Mouse (Mus musculus): ENCODE results near the gene Gm20388.
"Not testable (repeated sequence)": the region's sequence is repeated elsewhere in the genome, so short reads cannot be mapped to it uniquely, and the experiment has no call there.

The Gm20388 gene

DNA sequence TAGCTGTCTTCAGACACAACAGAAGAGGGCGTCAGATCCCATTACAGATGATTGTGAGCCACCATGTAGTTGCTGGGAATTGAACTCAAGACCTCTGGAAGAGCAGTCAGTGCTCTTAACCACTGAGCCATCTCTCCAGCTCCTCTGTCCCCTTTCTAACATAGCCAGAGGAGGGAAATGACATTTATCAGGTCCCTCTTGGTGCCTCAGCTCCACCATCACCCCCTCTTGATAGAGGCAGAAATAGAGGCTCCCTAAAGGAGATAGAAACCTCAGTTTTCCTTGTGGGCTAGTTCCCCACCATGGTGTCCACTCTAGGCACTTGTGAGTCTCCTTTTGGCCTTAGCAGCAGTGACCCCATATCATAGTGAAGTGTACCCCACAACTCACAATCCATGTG, 457.6 kb downstream of the Gm20388 start:
- DNase-seq (ENCODE audit: low read depth, low spot score) = not testable (repeated sequence)

DNA sequence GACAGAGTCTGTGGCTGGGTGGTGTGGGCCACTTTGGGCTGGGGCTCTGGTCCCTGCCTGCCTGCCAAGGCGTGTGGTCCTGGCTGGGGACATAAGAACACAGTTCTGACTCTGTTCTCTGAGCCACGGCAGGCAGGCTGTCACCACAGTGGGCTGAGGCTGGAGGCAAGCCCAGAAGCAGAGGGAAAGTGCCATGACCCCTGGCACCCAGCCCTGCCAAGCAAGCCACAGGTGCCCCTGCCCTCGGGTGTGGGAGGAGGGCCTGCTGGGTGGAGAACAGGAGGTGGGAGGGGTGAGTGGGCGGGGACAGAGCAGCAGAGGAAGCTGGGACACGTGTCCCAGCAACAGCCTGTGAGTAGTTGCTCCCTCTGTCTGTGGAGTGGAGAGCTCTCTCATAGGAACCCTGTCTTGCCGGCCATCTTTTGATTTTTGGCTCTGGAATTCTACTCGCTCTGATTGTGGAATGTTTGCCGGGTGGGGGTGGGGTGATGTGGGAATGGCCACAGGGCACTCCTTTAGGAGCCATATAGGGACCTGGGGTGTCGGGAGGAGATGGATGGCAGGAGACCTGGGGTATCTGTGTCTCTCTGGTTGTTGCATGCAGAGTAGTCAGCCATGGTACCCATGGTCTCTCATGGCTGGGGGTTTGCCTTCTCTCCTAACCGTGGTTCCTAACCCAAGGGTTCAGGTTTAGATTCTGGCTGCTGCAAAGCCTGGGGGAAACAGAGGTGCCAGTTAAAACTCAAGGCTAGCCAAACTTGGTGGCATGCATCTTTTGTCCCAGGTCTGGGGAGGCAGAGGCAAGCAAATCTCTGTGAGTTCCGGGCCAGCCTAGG, 458.4 kb downstream of the Gm20388 start:
- DNase-seq (ENCODE audit: low read depth, low spot score) = peak; percentile 83

DNA sequence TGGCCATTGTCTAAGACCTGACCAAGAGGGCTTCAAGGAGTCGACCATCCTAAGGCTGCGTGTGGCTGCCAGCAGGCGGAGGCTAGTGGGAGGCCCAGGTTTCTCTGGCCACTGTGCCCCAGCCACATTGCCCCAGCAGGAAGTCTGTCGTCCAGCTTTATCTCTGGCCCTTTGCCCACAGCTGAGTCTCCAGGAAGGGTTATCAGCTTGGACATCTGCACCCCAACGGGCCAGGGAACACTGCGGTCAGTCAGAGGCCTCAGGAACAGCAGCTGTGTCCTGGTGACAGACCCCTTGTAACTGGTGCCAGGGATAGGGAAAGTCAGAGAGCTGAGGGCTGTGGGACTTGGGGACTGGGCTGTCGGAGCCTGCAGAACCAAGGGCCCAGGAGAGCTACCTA, 459.3 kb downstream of the Gm20388 start:
- peak; percentile 61 for DNase-seq (ENCODE audit: low read depth, low spot score)

DNA sequence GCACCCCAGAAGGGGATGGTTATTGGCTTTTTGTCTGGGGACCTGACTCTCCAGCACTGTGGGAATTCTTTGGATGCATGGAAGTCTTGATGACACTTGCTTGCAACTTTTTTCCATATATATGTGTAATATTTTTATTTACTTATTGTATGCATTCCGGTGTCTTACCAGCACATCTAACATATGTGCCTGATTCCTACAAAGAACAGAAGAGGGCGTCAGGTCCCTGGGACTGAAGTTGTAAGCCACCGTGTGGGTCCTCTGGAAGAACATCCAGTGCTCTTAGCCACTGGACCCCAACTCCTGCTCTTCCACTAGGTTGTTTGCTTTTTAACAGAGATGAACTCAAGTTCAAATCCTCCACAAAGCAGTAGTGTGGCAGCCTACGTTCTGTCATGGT, 459.8 kb downstream of the Gm20388 start:
- DNase-seq (ENCODE audit: low read depth, low spot score) = peak; percentile 51

DNA sequence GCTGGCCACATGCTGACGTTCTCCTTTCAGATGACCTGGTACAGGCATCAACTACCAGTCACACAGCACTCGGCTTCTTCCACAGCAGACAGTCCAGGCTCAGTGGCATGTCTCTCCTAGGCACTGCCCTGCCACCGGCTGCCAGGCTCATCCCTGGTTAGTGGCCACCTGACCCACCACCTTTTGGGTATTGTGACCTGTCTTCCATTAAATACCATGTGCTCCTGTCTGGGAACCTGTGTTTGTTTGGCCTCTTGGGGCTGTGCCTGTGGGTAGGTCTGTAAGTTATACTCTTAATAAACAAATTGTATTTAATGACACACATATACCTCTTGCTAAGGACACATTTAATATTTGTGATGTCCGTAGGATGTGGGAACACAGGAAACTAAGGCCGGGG, 460.5 kb downstream of the Gm20388 start:
- no peak for DNase-seq (ENCODE audit: low read depth, low spot score)

DNA sequence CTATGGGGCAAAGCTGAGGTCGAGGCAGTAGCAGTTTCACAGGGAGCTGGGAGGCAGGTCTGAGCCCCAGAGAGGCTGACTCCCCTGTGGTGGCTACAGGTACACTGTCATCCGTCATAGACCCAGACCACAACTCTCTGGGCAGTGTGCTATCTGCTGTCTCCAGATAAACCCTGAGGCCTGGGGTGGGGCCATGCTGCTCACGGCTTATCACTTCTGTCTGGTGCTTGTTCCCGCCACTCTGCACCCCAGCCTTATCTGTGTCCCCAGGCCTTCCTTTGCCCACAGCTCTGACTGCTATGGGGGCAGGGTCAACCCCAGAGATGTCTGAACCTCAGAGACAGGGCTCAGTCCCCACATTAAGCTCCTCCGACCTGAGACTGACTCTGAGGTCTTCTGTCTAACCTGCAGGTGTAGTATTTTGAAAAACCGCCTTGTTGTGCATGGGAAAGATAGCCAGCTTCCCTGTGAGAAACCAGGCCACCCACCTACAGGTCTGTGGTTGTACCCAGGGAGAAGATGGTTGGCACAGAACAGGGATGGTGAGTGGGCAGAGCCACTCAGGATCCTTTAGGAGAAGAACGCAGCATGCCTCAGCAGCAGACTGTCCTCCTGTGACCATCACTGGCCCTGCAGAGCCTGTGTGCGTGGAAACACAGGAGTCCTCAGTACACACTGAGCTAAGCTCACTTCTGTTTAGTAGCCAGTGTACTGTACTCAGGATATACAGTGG, 461.2 kb downstream of the Gm20388 start:
- peak; percentile 86 for DNase-seq (ENCODE audit: low read depth, low spot score)

DNA sequence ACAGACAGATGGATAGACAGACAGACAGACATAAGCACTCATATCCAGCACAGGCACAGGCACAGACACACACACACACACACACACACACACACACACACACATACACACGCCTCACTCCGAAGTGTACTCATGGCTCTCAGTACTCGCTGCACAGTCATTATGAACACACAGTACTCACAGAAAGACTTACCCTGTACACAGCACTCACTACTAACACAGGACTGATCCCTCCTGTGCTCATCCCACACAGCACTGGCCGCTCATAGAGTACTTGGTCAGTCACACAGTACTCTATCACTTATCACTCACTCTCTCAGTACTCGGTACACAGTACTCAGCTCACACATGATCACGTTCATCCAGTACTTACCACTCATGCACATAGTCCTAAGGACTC, 462.0 kb downstream of the Gm20388 start:
- peak; percentile 51 for DNase-seq (ENCODE audit: low read depth, low spot score)

DNA sequence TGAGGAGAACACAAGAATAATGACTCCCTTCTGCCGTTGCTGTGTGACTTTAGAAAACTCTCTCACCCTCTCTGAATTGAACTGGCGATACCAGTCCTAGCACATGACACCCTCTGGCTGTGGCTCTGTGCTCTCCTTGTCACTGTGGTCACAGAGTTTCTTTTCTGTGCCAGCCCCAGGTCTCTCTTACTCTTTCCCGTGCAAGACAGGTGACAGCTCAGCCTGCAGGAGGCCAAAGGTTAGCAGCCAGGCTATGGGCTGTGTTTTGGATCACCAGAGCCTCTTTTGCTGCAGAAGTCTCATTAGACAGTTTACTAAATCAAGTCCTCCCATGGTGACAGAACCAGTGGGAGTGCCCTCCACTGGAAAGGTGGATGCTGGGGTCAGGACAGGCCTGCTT, 463.0 kb downstream of the Gm20388 start:
- DNase-seq (ENCODE audit: low read depth, low spot score) = no peak

DNA sequence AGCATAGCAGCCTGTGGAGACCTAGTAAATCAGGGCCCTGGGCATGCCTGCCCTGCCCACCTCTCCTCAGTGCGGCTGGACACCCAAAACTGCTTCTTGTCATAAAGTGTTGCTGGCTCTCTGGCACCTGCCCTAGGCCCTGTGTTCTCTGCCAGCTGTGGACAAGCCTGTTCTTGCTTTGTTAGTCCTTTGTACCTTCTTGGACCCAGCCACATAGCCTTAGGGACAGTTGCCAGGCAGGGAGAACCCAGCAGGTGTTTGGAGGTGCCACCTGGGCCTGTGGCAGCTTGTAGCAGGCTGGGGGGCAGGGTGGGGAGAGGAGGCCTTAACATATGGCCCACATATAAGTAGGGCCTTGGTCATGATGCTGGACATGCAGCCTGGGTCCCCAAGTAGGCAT, 463.4 kb downstream of the Gm20388 start:
- DNase-seq (ENCODE audit: low read depth, low spot score) = no peak

DNA sequence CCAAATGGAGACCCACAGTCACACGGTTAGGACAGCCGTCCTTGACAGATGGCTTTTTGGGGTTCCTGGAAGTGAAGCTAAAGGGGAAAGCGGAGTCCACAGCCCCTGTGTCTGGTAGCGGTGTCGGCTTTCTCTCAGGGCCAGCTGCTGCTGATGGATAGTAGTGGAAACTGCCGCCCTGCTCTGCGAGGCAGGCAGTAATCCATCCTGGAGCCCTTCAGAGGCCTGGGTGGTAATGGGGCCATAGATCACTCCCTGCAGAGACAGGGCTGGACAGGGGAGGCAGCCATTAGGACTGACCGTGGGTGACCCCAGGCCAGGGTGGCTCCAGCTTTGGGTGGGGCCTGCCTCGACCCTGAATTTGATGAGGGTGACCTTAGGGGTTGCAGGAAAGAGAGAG, 463.9 kb downstream of the Gm20388 start:
- no peak for DNase-seq (ENCODE audit: low read depth, low spot score)

DNA sequence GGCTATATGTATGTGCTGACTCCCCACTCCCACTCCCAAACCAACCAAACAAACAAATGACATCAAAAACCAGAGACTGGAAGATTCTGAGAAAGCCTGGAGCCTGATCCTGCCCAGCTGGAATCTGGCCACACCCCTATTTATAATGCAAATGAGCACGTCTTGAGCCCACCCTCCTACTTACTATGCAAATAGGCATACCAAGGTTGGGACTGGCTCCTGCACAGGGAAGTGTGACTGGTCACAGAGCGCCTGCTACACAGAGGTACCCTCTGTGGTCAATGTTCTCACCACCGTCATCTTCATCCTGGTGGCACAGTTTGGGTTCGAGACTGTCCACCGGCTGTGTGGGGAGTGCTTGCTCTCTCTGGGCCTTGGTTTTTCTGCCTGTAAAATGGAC, 464.5 kb downstream of the Gm20388 start:
- no peak for DNase-seq (ENCODE audit: low read depth, low spot score)

DNA sequence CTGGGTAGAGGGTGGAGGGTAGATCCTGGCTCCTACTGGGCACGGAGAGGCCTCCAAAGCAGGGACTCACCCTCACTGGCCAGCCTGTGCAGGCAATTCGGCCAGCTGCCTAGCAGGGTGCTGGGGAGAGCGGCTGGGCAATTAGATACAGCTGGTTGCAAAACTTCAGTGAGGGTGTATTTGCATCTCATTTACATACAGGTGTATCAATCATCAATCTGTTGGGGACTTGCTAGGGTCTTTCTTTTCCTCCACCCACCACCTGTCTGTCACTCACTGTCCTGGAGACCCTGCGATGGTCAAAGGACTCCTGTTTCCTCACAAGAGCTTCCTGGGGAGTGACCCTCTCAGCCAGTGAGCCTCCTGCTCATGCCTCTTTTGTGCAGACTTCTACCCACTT, 465.6 kb downstream of the Gm20388 start:
- DNase-seq (ENCODE audit: low read depth, low spot score) = no peak

DNA sequence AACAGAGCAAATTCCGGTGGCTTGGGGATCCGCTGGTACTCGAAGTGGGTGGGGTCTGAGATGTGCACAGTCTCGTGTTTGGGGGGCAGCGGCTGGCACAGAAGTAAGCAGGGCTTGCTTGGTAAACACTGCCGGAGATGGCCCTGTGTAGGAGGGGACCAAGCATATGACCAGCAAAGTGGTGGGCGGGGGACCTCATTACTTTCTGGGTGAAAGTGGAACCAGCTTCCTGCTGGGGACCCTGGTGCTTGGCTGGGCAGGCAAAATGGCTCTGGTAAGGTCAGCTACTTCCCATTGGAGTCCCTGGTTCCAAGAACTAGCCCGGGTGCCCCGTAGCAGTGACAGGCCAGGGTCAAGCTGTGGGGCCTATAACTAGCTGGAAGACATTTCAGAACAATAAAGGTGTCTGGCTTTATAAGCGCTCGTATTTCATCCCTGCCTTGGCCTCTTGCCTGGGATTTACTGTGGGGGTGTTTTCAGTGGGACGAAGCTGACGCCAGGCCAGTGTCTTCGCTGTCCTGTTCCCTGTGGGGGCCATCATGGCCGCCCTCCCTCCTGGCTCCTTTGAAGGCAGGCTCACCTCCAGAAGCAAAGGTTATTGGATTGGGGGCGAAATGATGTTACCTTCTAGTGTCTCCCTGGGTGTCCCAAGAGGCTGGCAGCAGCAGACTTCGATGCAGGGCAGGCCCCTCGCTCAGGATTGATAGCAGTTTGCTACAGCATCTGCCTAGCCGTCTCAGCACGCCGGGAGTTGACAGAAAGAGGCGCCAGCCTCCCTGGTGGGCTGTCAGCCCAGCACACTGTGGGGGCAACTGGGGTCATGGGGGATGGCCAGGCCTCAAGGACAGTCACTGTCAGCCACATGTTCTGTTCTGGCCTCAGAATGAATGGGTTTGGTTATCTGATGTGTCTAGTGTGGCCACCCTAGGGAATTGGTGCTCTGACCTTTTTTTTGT, 466.5 kb downstream of the Gm20388 start:
- DNase-seq (ENCODE audit: low read depth, low spot score) = no peak

DNA sequence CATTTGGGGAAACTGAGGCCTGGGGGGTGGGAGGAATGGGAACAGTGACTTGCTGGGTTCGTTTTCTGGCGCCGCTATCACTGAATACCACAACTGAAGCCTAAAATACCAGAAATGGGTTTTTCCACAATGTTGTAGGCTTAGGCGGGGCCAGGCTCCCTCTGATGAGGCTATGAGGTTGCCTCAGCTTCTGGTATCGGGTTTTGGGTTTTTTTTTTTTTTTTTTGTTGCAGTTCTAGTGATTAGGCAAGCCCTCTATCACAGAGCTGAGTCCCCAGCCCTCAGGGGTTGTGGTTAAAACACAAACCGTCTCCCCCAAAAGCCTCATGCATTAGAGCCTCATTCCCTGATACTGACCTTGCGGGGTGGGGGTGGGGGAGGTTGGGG, 467.2 kb downstream of the Gm20388 start:
- DNase-seq (ENCODE audit: low read depth, low spot score) = no peak

DNA sequence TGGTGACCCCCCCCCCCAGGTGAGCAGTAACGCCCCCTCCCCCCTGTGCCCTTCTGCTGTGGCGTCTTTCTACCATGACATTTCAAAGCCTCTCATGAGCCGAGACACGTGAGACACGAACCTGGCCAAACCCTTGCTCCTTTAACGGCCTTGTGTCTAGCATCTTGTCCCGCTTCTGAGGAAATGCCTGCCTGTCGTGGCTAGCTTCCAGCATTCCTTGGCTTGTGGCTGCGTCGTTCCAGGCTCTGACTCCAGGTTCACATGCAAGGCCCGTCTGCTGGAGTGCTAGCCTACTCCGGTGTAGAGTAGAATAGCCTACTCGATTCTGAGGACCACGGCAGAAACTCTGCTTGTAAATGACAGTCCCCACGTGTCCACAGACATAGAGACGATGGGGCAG, 467.7 kb downstream of the Gm20388 start:
- no peak for DNase-seq (ENCODE audit: low read depth, low spot score)

DNA sequence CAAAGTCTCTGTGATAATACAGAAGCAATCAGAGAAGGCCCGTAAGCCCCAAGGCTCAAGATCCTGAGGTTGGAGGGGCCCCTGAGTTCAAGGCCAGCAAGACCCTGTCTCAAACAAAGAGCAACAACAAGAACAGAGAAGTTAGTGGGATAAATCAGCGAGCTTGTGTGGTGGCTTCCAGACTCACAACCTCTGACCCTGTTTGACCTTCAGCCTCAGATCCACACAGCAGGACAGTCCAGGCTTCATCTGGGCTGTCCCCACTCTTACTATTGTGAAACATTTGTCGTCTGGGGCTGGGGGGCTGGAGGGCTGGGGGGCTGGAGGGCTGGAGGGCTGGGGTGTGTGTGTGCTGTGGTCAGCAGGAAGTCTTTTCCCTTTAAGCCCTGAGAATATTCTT, 468.4 kb downstream of the Gm20388 start:
- DNase-seq (ENCODE audit: low read depth, low spot score) = no peak

DNA sequence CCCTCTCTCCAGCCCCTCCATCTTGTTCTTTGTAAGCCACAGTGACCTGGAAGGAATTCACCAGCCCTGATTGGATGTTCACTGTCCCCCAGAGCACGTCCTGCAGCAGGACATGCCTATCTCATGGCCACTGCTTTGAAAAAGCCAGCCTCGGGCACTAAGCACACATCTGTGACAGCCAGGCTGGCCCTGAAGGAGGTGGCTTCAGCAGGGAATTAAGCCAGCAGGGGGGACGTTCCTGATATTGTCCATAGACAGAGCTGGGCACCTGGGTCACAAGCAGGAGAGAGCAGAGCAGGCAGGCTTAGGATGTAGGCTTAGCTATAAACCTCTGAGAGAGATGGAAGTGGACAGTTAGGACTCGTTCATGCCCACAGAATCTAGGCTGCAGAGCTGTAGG, 471.2 kb downstream of the Gm20388 start:
- no peak for DNase-seq (ENCODE audit: low read depth, low spot score)

DNA sequence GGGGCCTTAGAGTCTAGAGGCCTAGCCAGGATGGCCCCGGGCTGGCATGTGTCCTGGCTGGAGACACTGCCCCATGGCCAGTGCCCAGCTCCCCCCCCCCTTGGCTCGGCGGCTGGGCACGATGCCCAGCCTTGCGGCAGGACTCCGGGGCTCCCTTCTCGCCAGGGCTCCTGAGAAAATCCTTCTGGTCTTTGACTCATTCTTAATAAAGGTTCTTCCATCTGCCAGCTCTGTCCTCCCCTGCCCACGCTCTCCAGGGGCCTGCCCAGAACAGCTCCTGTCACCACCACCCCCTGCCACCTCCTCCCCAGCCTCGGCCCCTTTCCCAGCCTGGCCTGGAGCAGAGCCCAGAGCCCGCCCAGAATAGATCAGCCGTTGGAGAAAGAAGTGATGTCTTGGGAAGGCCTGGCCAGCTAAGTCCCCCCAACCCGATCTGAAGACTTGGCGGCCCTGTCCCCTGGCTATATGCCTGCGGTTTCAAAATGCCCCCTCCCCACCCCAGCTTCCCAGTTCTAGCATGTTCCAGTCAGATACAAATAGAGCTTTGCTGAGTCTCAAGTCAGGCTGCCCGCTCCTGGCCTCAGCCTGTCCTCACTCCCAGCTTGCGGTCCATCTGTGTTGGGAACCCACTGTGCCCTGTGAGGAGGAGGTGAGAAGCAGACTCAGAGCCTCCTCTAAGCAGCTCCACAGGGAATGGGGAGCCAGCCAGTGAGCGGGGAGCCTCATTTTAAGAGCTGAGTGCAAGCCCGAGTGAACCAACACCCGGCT, 472.0 kb downstream of the Gm20388 start:
- no peak for DNase-seq (ENCODE audit: low read depth, low spot score)

DNA sequence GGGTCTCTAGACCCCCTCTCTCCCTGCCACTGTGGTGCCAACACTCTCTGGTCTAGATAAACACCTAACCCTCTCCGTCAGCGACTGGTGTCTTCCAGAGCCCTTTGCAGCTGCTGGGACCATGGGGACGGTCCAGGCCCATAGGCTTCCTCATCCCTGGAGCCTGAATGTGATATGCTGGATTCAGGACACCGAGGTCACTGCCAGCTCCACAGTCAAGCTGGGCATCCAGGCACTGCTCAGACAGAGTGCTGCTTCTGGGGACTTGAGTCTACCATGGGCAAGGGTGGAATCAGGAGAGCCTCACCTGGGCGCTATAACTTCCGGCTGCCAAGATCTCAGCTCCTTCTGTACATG, 472.5 kb downstream of the Gm20388 start:
- DNase-seq (ENCODE audit: low read depth, low spot score) = no peak

DNA sequence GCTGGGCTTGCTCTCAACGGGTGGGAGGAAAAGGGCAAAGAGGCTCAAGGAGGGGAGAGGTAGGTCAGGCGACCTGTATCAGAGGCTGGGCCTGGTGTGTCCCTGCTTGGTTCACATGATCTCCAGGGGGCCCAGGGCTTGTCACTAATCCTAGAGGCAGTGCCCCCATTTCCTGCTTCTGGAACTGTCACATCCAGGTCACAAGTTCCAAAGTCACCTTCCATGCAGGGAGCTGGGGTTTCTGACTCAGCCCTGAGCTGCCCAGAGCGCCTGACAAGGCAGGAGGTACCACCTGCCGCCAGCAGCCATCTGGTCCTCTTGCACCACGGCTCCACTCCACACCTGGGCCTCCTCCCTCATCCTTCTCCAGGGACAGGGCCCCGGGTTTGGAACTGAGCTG, 473.1 kb downstream of the Gm20388 start:
- DNase-seq (ENCODE audit: low read depth, low spot score) = no peak

DNA sequence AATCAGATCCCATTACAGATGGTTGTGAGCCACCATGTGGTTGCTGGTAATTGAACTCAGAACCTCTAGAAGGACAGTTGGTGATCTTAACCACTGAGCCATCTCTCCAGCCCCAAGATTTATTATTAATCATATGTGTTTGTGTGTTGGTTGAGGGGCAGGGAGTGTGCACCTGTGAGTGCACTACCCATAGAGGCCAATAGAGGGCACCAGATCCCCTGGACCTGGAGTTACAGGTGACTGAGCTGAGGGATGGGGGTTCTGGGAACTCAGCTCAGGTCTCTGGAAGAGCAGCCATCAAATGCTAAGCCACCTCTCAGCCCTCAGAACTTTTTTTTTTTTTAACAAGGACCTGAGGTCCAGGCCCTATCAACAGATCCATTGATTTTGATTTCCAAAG, 474.1 kb downstream of the Gm20388 start:
- DNase-seq (ENCODE audit: low read depth, low spot score) = no peak

Measured in c-Kit-negative CD71-positive TER-119-positive erythroid progenitor cells, embryonic 14.5 days (primary cell).